Comparison of ENCODE assay signal across 24 mouse cellular contexts in genomic region chr12:27173561-27173960, GRCm38 (mm10).
DNase-seq lines count a peak whose midpoint lies in the region; ATAC-seq and TF ChIP-seq lines count a peak whose summit lies in the region.
"Had no signal": no experiment of that assay in that cellular context is flagged by ENCODE, and none has a peak within 500 bp of the region (broad histone marks: within the 10 kb centered on the region; RNA-seq: fewer than 3 reads in every experiment).

No protein-coding gene starts in this region.

- no peak overlapping the region for H3K4me3 ChIP-seq in kidney, adult 2 months (ENCODE audit: insufficient read depth, low read depth, low read length)
- no peak overlapping the region for H3K4me3 ChIP-seq in kidney, embryonic 15.5 days (replicated peaks)
- H3K4me3 ChIP-seq in kidney, postnatal 0 days (replicated peaks; ENCODE audit: low read depth, low read length): no peak overlapping the region
- no peak overlapping the region for H3K4me3 ChIP-seq in embryonic facial prominence, embryonic 11.5 days (ENCODE audit: low read depth, low read length)
- H3K4me3 ChIP-seq in forebrain, embryonic 16.5 days (replicated peaks; ENCODE audit: low read length): no peak overlapping the region
- H3K4me3 ChIP-seq: embryonic facial prominence, embryonic 13.5 days; embryonic facial prominence, embryonic 15.5 days; erythroblast, embryonic 14.5 days; forebrain, embryonic 10.5 days; forebrain, embryonic 12.5 days had no signal

- no peak overlapping the region for H3K4me2 ChIP-seq in kidney, embryonic 15.5 days
- H3K4me2 ChIP-seq in kidney, postnatal 0 days (ENCODE audit: low read length): no peak overlapping the region
- no peak overlapping the region for H3K4me2 ChIP-seq in embryonic facial prominence, embryonic 11.5 days (ENCODE audit: low read depth, low read length)
- H3K4me2 ChIP-seq in forebrain, embryonic 16.5 days (ENCODE audit: low read length): no peak overlapping the region
- H3K4me2 ChIP-seq: embryonic facial prominence, embryonic 13.5 days; embryonic facial prominence, embryonic 15.5 days; forebrain, embryonic 12.5 days had no signal

- no peaks in the 10 kb centered on the region for H3K27me3 ChIP-seq in kidney, adult 2 months (replicated peaks; ENCODE audit: control insufficient read depth, insufficient read depth, low read length)
- no peaks in the 10 kb centered on the region for H3K27me3 ChIP-seq in kidney, embryonic 15.5 days
- H3K27me3 ChIP-seq in kidney, postnatal 0 days (ENCODE audit: insufficient read depth, low read length): no peaks in the 10 kb centered on the region
- no peaks in the 10 kb centered on the region for H3K27me3 ChIP-seq in embryonic facial prominence, embryonic 11.5 days (ENCODE audit: control insufficient read depth, insufficient read depth, low read length)
- no peaks in the 10 kb centered on the region for H3K27me3 ChIP-seq in forebrain, embryonic 16.5 days (replicated peaks; ENCODE audit: control insufficient read depth, insufficient read depth, low read length)
- H3K27me3 ChIP-seq: embryonic facial prominence, embryonic 13.5 days; embryonic facial prominence, embryonic 15.5 days; forebrain, embryonic 12.5 days had no signal

- H3K4me1 ChIP-seq in kidney, adult 2 months (ENCODE audit: control insufficient read depth, insufficient read depth, low read length): no peaks in the 10 kb centered on the region
- H3K4me1 ChIP-seq in kidney, embryonic 15.5 days: peaks cover 18% of the 10 kb centered on the region; the same call in 1 of the 2 replicates
- H3K4me1 ChIP-seq in kidney, postnatal 0 days (replicated peaks; ENCODE audit: insufficient read depth, low read length): no peaks in the 10 kb centered on the region
- H3K4me1 ChIP-seq in embryonic facial prominence, embryonic 11.5 days (ENCODE audit: control insufficient read depth, insufficient read depth, low read length): no peaks in the 10 kb centered on the region
- no peaks in the 10 kb centered on the region for H3K4me1 ChIP-seq in forebrain, embryonic 16.5 days (replicated peaks; ENCODE audit: control insufficient read depth, insufficient read depth, low read length)
- H3K4me1 ChIP-seq: forebrain, embryonic 12.5 days had no signal

- H3K27ac ChIP-seq in kidney, adult 2 months (ENCODE audit: insufficient read depth, low read depth, low read length): no peak overlapping the region
- H3K27ac ChIP-seq in kidney, embryonic 15.5 days: 0 out of 2 replicates have a peak overlapping the region, but pooled peaks have one; percentile 38
- H3K27ac ChIP-seq in kidney, postnatal 0 days: no peak overlapping the region
- no peak overlapping the region for H3K27ac ChIP-seq in embryonic facial prominence, embryonic 11.5 days (replicated peaks; ENCODE audit: low read depth, low read length)
- H3K27ac ChIP-seq in forebrain, embryonic 16.5 days (ENCODE audit: low read length): no peak overlapping the region
- H3K27ac ChIP-seq: embryonic facial prominence, embryonic 13.5 days; embryonic facial prominence, embryonic 15.5 days; forebrain, embryonic 12.5 days had no signal

- no peak for TF ChIP-seq CTCF in kidney, adult 2 months (conservative IDR thresholded peaks at IDR 0.05; ENCODE audit: insufficient read depth, insufficient read length, low read depth, low read length)
- TF ChIP-seq CTCF in kidney, postnatal 0 days (IDR thresholded peaks at IDR 0.05; ENCODE audit: low read depth): no peak

- WGBS in kidney, adult 2 months: 66% methylated on average over 4 of the region's 4 CpGs
- WGBS in kidney, embryonic 15.5 days: 57% methylated on average over 4 of the region's 4 CpGs
- 57% methylated on average over 4 of the region's 4 CpGs for WGBS in kidney, postnatal 0 days
- 52% methylated on average over 4 of the region's 4 CpGs for WGBS in embryonic facial prominence, embryonic 11.5 days
- 95% methylated on average over 4 of the region's 4 CpGs for WGBS in forebrain, embryonic 16.5 days

- H3K9ac ChIP-seq in kidney, embryonic 15.5 days: no peak overlapping the region
- no peak overlapping the region for H3K9ac ChIP-seq in kidney, postnatal 0 days (ENCODE audit: low read depth, low read length)
- no peak overlapping the region for H3K9ac ChIP-seq in embryonic facial prominence, embryonic 11.5 days (replicated peaks; ENCODE audit: low read length)
- H3K9ac ChIP-seq in forebrain, embryonic 16.5 days (replicated peaks; ENCODE audit: low read depth, low read length): no peak overlapping the region
- H3K9ac ChIP-seq: embryonic facial prominence, embryonic 13.5 days; embryonic facial prominence, embryonic 15.5 days; forebrain, embryonic 12.5 days; forebrain, postnatal 0 days had no signal

- no peaks in the 10 kb centered on the region for H3K9me3 ChIP-seq in kidney, embryonic 15.5 days (replicated peaks)
- H3K9me3 ChIP-seq in kidney, postnatal 0 days (replicated peaks; ENCODE audit: low read length): no peaks in the 10 kb centered on the region
- no peaks in the 10 kb centered on the region for H3K9me3 ChIP-seq in embryonic facial prominence, embryonic 11.5 days (replicated peaks; ENCODE audit: control insufficient read depth, low read length)
- H3K9me3 ChIP-seq in forebrain, embryonic 16.5 days (ENCODE audit: control insufficient read depth, low read length): no peaks in the 10 kb centered on the region
- H3K9me3 ChIP-seq: embryonic facial prominence, embryonic 15.5 days; forebrain, embryonic 12.5 days had no signal

- TF ChIP-seq POLR2A in kidney, adult 2 months (IDR thresholded peaks at IDR 0.05; ENCODE audit: low read depth, low read length): no peak

- peak; percentile 26 for ATAC-seq in kidney, embryonic 15.5 days (replicated peaks; ENCODE audit: low FRiP score)
- no peak for ATAC-seq in kidney, postnatal 0 days (replicated peaks; ENCODE audit: low FRiP score, low read depth)
- peak; percentile 18; the same call in 1 of the 2 replicates for ATAC-seq in embryonic facial prominence, embryonic 11.5 days (replicated peaks; ENCODE audit: insufficient number of reproducible peaks, low FRiP score, low TSS enrichment, low read depth)
- no peak for ATAC-seq in forebrain, embryonic 16.5 days
- ATAC-seq: forebrain, embryonic 14.5 days; forebrain, postnatal 0 days had no signal

- no peaks in the 10 kb centered on the region for H3K36me3 ChIP-seq in kidney, adult 2 months (ENCODE audit: control insufficient read depth, insufficient read depth, low read length)
- H3K36me3 ChIP-seq in kidney, embryonic 15.5 days: no peaks in the 10 kb centered on the region
- no peaks in the 10 kb centered on the region for H3K36me3 ChIP-seq in kidney, postnatal 0 days (ENCODE audit: insufficient read depth, low read length)
- H3K36me3 ChIP-seq in embryonic facial prominence, embryonic 11.5 days (replicated peaks; ENCODE audit: control insufficient read depth, insufficient read depth, low read depth, low read length): no peaks in the 10 kb centered on the region
- no peaks in the 10 kb centered on the region for H3K36me3 ChIP-seq in forebrain, embryonic 16.5 days (ENCODE audit: control insufficient read depth, insufficient read depth)
- H3K36me3 ChIP-seq: embryonic facial prominence, embryonic 13.5 days; embryonic facial prominence, embryonic 15.5 days; forebrain, embryonic 10.5 days; forebrain, embryonic 12.5 days had no signal

- peak; percentile 1 for DNase-seq in kidney, adult 2 months
- DNase-seq in kidney, postnatal 36 days: no peak
- no peak for DNase-seq in kidney, adult 8-10 months
- DNase-seq in kidney, postnatal 0 days (ENCODE audit: low spot score): peak; percentile 8
- DNase-seq in kidney, postnatal 10 days: no peak
- DNase-seq in embryonic facial prominence, embryonic 11.5 days (ENCODE audit: low spot score): no peak
- DNase-seq: adrenal gland, adult 2 months; adrenal gland, postnatal 10 days; adrenal gland, postnatal 25 days; cerebellum, adult 11 months; cerebellum, adult 18-20 months; cerebellum, adult 8-10 months; cerebellum, adult 9-11 months; cerebellum, postnatal 14 days; cerebellum, postnatal 36 days; forebrain, postnatal 0 days had no signal

Comparison
In these comparisons a context has a peak if more than half of its experiments do, and no peak if none do; other contexts are left out.
1. DNase-seq: peak in kidney, adult 2 months (single experiment) and kidney, postnatal 0 days (single experiment); none in kidney, postnatal 36 days (0 of 2), kidney, adult 8-10 months (0 of 2), kidney, postnatal 10 days (single experiment) and embryonic facial prominence, embryonic 11.5 days (single experiment).
2. ATAC-seq: peak in kidney, embryonic 15.5 days (single experiment) and embryonic facial prominence, embryonic 11.5 days (single experiment); none in kidney, postnatal 0 days (single experiment) and forebrain, embryonic 16.5 days (single experiment).